13 mouse cellular contexts compared by ENCODE assay signal in genomic region chr4:154496522-154496921, GRCm38 (mm10).
DNase-seq lines count a peak whose midpoint lies in the region; ATAC-seq and TF ChIP-seq lines count a peak whose summit lies in the region.
"Had no signal": no experiment of that assay in that cellular context is flagged by ENCODE, and none has a peak within 500 bp of the region (broad histone marks: within the 10 kb centered on the region; RNA-seq: fewer than 3 reads in every experiment).

No protein-coding gene starts in this region.

- H3K9ac ChIP-seq in heart, adult 2 months (ENCODE audit: low read depth, low read length): no peak overlapping the region
- no peak overlapping the region for H3K9ac ChIP-seq in lung, embryonic 15.5 days
- H3K9ac ChIP-seq: forebrain, embryonic 15.5 days; hindbrain, embryonic 13.5 days; midbrain, embryonic 12.5 days had no signal

- no peak; the same call in 1 of the 2 replicates for ATAC-seq in lung, embryonic 15.5 days (ENCODE audit: borderline replicate concordance, extremely low read depth, low FRiP score, low TSS enrichment)
- ATAC-seq: activated CD4-positive, CD25-positive, alpha-beta regulatory T cell, adult 4 months had no signal

- no peak for TF ChIP-seq CTCF in heart, adult 2 months (IDR thresholded peaks at IDR 0.05)
- TF ChIP-seq CTCF in kidney, adult 2 months (conservative IDR thresholded peaks at IDR 0.05; ENCODE audit: insufficient read depth, insufficient read length, low read depth, low read length): no peak

- intact Hi-C loops in heart, adult 2 months (cut with DNase I): loop anchor here (5.0 kb wide), 1 partner anchor 141 kb away; the partner anchor contains the start of gene Prdm16

- no peak for TF ChIP-seq EP300 in heart, adult 2 months (IDR thresholded peaks at IDR 0.05; ENCODE audit: insufficient read depth, low read depth, low read length)

- no peaks in the 10 kb centered on the region for H3K27me3 ChIP-seq in heart, adult 2 months (ENCODE audit: control insufficient read depth, insufficient read depth, low read length)
- H3K27me3 ChIP-seq in kidney, adult 2 months (replicated peaks; ENCODE audit: control insufficient read depth, insufficient read depth, low read length): no peaks in the 10 kb centered on the region
- peaks cover 8% of the 10 kb centered on the region; the same call in 1 of the 2 replicates for H3K27me3 ChIP-seq in lung, embryonic 15.5 days
- H3K27me3 ChIP-seq: forebrain, embryonic 15.5 days had no signal

- 74% methylated on average over 5 of the region's 5 CpGs for WGBS in heart, adult 2 months
- WGBS in kidney, adult 2 months: 90% methylated on average over 5 of the region's 5 CpGs
- 70% methylated on average over 5 of the region's 5 CpGs for WGBS in lung, embryonic 15.5 days

- no peaks in the 10 kb centered on the region for H3K9me3 ChIP-seq in lung, embryonic 15.5 days
- H3K9me3 ChIP-seq: forebrain, embryonic 15.5 days; hindbrain, embryonic 13.5 days; midbrain, embryonic 12.5 days had no signal

- no peak overlapping the region for H3K4me2 ChIP-seq in lung, embryonic 15.5 days
- H3K4me2 ChIP-seq: forebrain, embryonic 15.5 days; hindbrain, embryonic 13.5 days; midbrain, embryonic 12.5 days had no signal

- TF ChIP-seq POLR2A in heart, adult 2 months (IDR thresholded peaks at IDR 0.05; ENCODE audit: insufficient read depth, low read depth, low read length): no peak
- TF ChIP-seq POLR2A in kidney, adult 2 months (IDR thresholded peaks at IDR 0.05; ENCODE audit: low read depth, low read length): no peak

- no peaks in the 10 kb centered on the region for H3K79me2 ChIP-seq in heart, adult 2 months (replicated peaks; ENCODE audit: control insufficient read depth, insufficient read depth, low read length)

- no peak for DNase-seq in heart, adult 2 months
- no peak for DNase-seq in heart, postnatal 4 days
- no peak for DNase-seq in kidney, adult 2 months
- DNase-seq in kidney, adult 8-10 months: no peak
- no peak for DNase-seq in lung, postnatal 14 days
- no peak for DNase-seq in spleen, postnatal 4 days (ENCODE audit: low spot score in 2 of 2)
- DNase-seq in gastrocnemius, adult 8-10 months (ENCODE audit: low spot score in 2 of 2): no peak
- DNase-seq: thymus, postnatal 4 days had no signal

- H3K27ac ChIP-seq in heart, adult 2 months: peak overlapping the region; percentile 58
- H3K27ac ChIP-seq in kidney, adult 2 months (ENCODE audit: insufficient read depth, low read depth, low read length): peak overlapping the region; percentile 58
- H3K27ac ChIP-seq in lung, embryonic 15.5 days: peak overlapping the region; percentile 58
- H3K27ac ChIP-seq: midbrain, embryonic 12.5 days had no signal

- H3K4me3 ChIP-seq in heart, adult 2 months: no peak overlapping the region
- H3K4me3 ChIP-seq in kidney, adult 2 months (ENCODE audit: insufficient read depth, low read depth, low read length): no peak overlapping the region
- no peak overlapping the region for H3K4me3 ChIP-seq in lung, embryonic 15.5 days
- H3K4me3 ChIP-seq: forebrain, embryonic 15.5 days; hindbrain, embryonic 13.5 days; midbrain, embryonic 12.5 days had no signal

- no peaks in the 10 kb centered on the region for H3K36me3 ChIP-seq in heart, adult 2 months (ENCODE audit: control insufficient read depth, insufficient read depth, low read length)
- H3K36me3 ChIP-seq in kidney, adult 2 months (ENCODE audit: control insufficient read depth, insufficient read depth, low read length): no peaks in the 10 kb centered on the region
- no peaks in the 10 kb centered on the region for H3K36me3 ChIP-seq in lung, embryonic 15.5 days
- H3K36me3 ChIP-seq: forebrain, embryonic 15.5 days; hindbrain, embryonic 13.5 days; midbrain, embryonic 12.5 days had no signal

- peaks cover 14% of the 10 kb centered on the region for H3K4me1 ChIP-seq in heart, adult 2 months (ENCODE audit: control insufficient read depth, insufficient read depth, low read length)
- peaks cover 28% of the 10 kb centered on the region for H3K4me1 ChIP-seq in kidney, adult 2 months (ENCODE audit: control insufficient read depth, insufficient read depth, low read length)
- peaks cover 55% of the 10 kb centered on the region for H3K4me1 ChIP-seq in lung, embryonic 15.5 days
